Mouse (Mus musculus) small intestine, adult 2 months (tissue): ENCODE measurements around the gene Otop2. TPM values are rescaled to one million over a fixed set of nuclear protein-coding genes. Genes with fewer than 3 reads are reported as not detected.

Experiments used
- H3K27ac ChIP-seq: fragments of 200-500 bp; 2 replicates; pipeline ENCODE4 v1.5.1; 2012; ENCODE audit warnings: low read depth, low read length, control low read depth, inconsistent platforms; ENCODE audit not compliant: insufficient read depth
- H3K27me3 ChIP-seq: fragments of 200-500 bp; 2 replicates; pipeline ENCODE4 v1.6.1; 2012; ENCODE audit warnings: mild to moderate bottlenecking, moderate library complexity, low read length, inconsistent platforms; ENCODE audit not compliant: control insufficient read depth, insufficient read depth
- H3K36me3 ChIP-seq: fragments of 200-500 bp; 2 replicates; pipeline ENCODE4 v1.6.1; 2012; ENCODE audit warnings: mild to moderate bottlenecking, low read length, control low read depth, inconsistent platforms; ENCODE audit not compliant: control insufficient read depth, insufficient read depth
- H3K4me1 ChIP-seq: fragments of 200-500 bp; 2 replicates; pipeline ENCODE4 v1.6.1; 2012; ENCODE audit warnings: low read length, inconsistent platforms, mixed read lengths; ENCODE audit not compliant: control insufficient read depth, insufficient read depth, insufficient read length
- H3K4me3 ChIP-seq: fragments of 200-500 bp; 2 replicates; pipeline ENCODE4 v1.5.1; 2012; ENCODE audit warnings: low read depth, mild to moderate bottlenecking, control low read depth, inconsistent platforms, low read length, moderate library complexity
- CTCF ChIP-seq: fragments of 200-500 bp; IDR thresholded peaks from 2 replicates; pipeline ENCODE4 v1.5.1; 2012; ENCODE audit warnings: low read depth, mild to moderate bottlenecking, control low read depth, inconsistent platforms, low read length, moderate library complexity, mixed read lengths; ENCODE audit not compliant: insufficient replicate concordance, insufficient read length; ENCODE audit errors: extremely low read depth
- POLR2A ChIP-seq: fragments of 200-500 bp; IDR thresholded peaks from 2 replicates; pipeline ENCODE4 v1.6.1; 2012; ENCODE audit warnings: low read depth, mild to moderate bottlenecking, control low read depth, inconsistent platforms, low read length, moderate library complexity
- WGBS: fragments of 180-500 bp; shearing (Covaris S2); methylation state at CpG from one replicate; pipeline ENCODE4 v1.1.7; 2018; 5-methylcytosine and 5-hydroxymethylcytosine counted together
- polyA plus RNA-seq: library from polyadenylated mRNA; depleted of rRNA; stranded (reverse); fragments of >200 nt; gene quantifications from 2 replicates; pipeline ENCODE4 v1.2.3, GENCODE M21; 2012

Otop2 gene
- polyA plus RNA-seq, 1 experiment, result 1.3 TPM

DNA sequence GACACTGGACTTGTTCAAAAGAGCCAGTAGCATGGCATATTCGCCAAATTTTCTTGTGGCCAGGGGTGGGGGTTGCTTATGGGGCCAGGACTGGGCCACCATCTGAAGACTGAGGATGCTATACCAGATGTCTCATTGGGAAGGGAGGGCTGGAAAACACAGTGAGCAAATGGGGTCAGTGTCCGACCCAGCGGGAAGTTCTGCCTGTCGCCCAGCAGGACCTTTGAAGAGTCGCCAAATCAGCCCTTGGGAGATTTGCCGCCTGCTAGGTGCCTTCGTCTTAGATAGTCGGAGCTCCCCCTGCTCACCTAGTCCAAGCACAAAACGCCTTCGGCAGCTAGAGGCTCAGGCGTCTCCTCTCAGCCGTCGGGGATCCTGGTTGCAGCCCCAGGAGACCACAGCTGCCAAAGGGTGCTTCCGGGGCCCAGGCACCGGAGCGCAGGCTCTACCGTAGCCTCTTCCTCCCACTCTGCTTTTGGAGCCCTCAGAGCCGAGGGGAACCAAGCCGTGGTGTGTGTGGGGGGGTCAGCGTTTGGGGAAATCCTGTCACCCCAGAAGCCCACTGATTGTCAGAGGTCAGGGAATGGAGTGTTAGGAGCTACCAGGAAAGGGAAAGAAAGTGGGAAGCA lies 41.1 kb upstream of the Otop2 start:
- Histone ChIP-seq H3K4me1 (peaks cover 4% of the 10 kb centered on the region; the same call in 1 of the 2 replicates), H3K4me3 (no peak overlapping the region), H3K27ac (no peak overlapping the region), H3K36me3 (peaks cover 4% of the 10 kb centered on the region; the same call in 1 of the 2 replicates), H3K27me3 (peaks cover 40% of the 10 kb centered on the region)
- TF ChIP-seq CTCF (no peak), POLR2A (no peak)
- WGBS, result 6% methylated on average over 20 of the region's 20 CpGs

DNA sequence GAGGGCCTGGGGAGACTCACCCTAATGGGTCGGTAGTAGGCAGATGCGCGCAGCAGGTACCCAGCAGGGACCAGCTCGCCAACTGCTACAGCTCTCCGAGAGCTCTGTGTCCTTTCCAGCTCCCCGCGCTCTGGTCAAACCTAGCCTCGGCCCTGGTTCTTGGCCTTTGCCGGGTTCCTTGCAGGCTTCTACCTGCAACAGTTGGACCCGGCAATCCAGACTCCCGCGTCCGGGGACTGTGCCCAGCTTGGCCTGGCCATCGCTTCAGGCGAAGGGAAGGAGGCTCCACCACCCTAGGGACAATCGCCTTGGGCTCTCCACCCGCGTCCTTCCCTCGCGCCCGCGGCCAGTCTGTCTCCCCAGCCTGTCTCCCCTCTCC lies 40.6 kb upstream of the Otop2 start:
- TF ChIP-seq POLR2A (no peak), CTCF (no peak)
- Histone ChIP-seq H3K4me1 (peaks cover 4% of the 10 kb centered on the region; the same call in 1 of the 2 replicates), H3K36me3 (peaks cover 4% of the 10 kb centered on the region; the same call in 1 of the 2 replicates), H3K27ac (no peak overlapping the region), H3K4me3 (no peak overlapping the region), H3K27me3 (peaks cover 40% of the 10 kb centered on the region)
- WGBS, result 2% methylated on average over 22 of the region's 22 CpGs

DNA sequence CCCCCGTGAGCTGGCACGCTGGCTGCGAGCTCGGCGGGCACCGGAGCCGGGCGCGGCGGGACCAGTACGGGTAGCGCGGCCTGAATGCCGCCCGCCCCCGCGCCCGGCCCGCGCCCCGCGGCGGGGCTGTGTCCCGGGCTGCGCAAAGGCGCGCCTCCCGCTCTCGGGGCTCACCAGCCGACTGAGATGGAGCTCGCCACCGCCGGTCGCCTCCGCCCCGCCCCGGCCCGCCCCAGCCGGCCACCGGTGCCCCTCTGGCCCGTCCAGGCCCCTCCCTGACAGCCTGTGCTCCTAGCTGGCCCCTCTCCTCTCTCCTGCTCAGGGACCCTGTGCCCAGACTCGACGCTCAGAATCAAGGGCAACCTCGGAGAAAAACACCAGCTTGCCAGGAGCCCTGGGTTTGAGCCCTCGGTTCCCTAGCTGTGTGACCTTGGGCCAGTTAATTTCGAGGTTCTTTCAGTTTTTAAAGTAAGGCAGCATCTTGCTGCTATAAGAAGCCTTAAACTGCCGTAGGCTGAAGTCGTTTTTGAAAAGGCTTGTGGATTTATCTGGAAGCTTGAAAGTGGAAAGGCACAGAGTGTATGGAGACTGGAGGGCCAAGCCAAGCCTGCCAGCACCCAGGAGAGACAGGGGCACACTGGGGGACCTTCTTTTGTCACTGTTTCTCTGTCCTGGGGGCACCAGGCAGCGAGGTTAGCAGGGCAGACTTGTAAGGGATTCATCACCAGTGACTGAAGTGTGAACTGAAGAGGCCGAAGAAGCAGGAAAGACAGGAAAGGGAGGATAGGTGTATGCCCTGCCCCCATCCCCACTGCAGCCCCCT lies 39.7 kb upstream of the Otop2 start, which contains the start of gene Grin2c:
Grin2c (minus strand) TSS at position 183 of the 823 bp plus-strand sequence.
- peaks cover 38% of the 10 kb centered on the region for H3K27me3 ChIP-seq
- WGBS, result 8% methylated on average over 45 of the region's 50 CpGs
- no peak within 1 kb of the TSS for H3K4me3 ChIP-seq
- no peak within 1 kb of the TSS for H3K27ac ChIP-seq
- peaks cover 4% of the 10 kb centered on the region; the same call in 1 of the 2 replicates for H3K36me3 ChIP-seq
- peaks cover 4% of the 10 kb centered on the region; the same call in 1 of the 2 replicates for H3K4me1 ChIP-seq
- no peak for TF ChIP-seq POLR2A
- no peak for TF ChIP-seq CTCF

DNA sequence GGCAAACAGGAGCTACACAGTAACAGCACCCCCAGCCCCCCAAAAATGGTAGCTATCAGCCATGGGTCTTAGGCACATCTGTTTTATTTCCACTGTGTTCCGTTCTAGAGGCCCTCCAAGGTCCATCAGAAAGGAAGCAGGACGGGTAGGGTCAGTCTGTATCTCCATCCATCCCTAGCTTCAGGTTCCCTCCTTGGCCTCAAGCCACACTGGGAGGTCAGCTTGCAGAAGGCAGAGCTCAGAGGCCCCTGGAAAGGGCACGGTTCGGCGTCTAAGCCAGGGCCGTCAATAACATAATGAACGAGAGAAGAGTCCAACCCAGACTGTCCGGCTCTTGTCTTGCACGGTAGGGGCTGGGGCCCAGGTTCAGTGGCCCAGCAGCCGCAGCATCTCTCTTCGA lies 39.0 kb upstream of the Otop2 start:
- no peak overlapping the region for H3K4me3 ChIP-seq
- peaks cover 4% of the 10 kb centered on the region; the same call in 1 of the 2 replicates for H3K36me3 ChIP-seq
- H3K27me3 ChIP-seq, result peaks cover 36% of the 10 kb centered on the region
- H3K27ac ChIP-seq, result no peak overlapping the region
- no peak for TF ChIP-seq POLR2A
- no peak for TF ChIP-seq CTCF
- 94% methylated on average over 11 of the region's 11 CpGs for WGBS
- peaks cover 4% of the 10 kb centered on the region; the same call in 1 of the 2 replicates for H3K4me1 ChIP-seq

DNA sequence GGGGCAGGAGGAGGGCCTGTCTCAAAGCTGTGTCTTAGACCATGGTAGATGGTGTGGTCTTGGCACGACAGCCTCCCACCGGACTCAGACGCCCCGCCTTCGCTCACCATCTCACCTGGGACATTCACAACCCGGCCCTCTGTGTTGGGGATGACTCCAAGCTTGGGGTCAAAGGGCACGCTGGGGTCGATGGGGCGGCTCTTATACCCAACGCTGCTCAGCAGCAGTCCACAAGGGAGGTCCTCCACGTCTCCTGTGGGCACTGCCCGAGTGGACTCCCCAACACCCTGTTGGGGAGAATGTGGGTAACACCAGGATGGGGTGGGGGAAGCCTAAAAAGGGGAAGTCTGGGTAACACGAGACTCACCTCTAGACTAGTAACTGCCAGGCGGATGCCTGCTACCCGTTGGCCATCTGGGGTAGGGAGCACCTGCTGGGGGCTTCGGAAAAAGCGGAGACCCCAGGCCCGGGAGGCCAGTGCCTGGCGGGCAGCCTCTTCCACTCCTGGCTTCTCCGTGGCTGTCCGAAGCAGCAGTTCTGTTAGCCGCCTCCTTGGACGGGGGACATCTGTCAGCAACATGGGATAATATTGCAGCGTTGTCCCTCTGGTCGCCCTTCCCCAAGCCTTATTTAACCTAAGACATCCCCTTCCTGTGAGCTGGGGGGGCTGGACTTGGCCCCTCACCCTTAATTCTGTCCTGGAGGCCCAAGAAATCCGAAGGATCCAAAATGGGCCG lies 37.5 kb upstream of the Otop2 start:
- peaks cover 4% of the 10 kb centered on the region; the same call in 1 of the 2 replicates for H3K36me3 ChIP-seq
- peaks cover 4% of the 10 kb centered on the region; the same call in 1 of the 2 replicates for H3K4me1 ChIP-seq
- no peak for TF ChIP-seq CTCF
- TF ChIP-seq POLR2A, result no peak
- peaks cover 33% of the 10 kb centered on the region for H3K27me3 ChIP-seq
- no peak overlapping the region for H3K27ac ChIP-seq
- WGBS, result 92% methylated on average over 27 of the region's 27 CpGs
- no peak overlapping the region for H3K4me3 ChIP-seq

DNA sequence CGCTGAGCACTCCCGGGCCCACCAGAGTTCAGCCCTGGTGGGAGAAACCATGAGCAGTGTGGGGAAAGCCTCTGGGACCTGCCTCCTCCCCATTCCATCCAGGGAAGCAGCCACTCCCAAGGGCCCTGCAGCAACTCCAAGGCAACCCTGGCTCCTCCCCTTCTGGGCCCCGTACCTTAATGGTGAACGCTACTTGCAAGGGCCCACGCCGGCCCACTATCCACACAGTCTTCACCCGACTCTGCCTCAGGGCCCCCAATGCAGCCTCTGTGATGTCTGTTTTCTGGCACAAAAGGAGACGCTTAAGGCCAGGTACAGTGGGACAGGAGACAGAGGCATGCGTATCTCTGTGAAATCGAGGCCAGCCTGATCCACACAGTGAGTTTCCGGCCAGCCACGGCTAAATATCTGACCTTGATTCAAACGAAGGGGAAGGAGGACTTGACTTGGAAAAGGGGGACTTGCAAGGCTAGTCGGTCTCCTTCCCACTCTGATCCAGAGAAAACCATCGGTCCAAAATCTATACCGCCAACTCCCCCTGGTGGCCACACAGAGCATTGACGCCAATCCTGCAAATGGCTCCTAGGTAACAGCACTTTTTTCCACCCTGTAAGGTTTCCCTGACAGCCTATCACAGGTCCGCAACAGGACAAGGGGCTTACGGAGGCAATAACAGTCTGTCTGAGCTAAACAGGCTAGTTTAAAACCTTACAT lies 36.7 kb upstream of the Otop2 start:
- TF ChIP-seq CTCF, result peak; percentile 95; the same call in 1 of the 2 replicates
- TF ChIP-seq POLR2A, result no peak
- Histone ChIP-seq H3K36me3 (peaks cover 4% of the 10 kb centered on the region; the same call in 1 of the 2 replicates), H3K4me3 (no peak overlapping the region), H3K27ac (no peak overlapping the region), H3K4me1 (peaks cover 4% of the 10 kb centered on the region; the same call in 1 of the 2 replicates), H3K27me3 (peaks cover 28% of the 10 kb centered on the region)
- WGBS, result 40% methylated on average over 19 of the region's 19 CpGs
